Mouse (Mus musculus): ENCODE measurements around the gene Cuzd1.

GRCm38 (mm10) chr7:131264251-131264650 is 57.8 kb downstream of the Cuzd1 start:
- no peak for TF ChIP-seq GATA1 (IDR thresholded peaks at IDR 0.05; ENCODE audit: borderline replicate concordance, low read length)
- no peak for TF ChIP-seq FLI1 (IDR thresholded peaks at IDR 0.05; ENCODE audit: low read length)

Measured in megakaryocyte, embryonic 14.5 days (primary cell).